In the genomic region with DNA sequence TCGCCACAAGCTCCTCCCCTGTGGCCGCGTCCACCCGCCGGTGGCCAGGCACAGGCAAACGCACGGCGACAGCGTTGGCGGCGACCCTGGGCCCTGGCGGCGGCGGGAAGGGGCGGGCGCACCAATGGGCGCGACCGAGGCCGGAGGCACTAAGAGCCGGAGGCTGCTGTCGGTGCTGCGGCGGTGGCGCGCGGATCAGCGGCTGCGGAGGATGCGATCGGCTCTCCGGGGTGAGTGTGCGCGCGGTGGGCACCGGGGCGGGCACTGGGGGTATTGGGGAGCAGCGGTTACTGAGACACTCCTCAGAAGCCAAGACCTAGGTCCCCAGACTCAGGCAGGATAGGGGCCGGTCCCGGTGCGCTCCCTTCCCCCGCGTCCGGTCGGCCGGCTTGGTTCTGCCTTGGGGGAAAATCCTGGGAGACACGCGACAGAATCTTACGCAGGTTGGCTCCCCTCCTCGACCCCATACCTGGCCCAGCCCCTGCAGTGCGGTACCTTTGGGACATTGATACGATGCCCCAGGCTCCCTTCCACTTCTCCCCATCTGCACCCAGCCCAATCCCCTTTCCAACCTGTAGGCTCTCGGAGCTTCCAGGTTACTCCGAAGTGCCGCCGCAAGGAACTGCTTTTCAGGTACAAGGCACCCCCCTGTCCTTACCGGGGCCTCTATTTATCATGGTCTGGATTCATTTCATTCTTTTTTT, we compare ENCODE assay signal across 8 mouse cellular contexts. TPM values are rescaled to one million over a fixed set of nuclear protein-coding genes. Genes with fewer than 3 reads are reported as not detected.
DNase-seq lines count a peak whose midpoint lies in the region; ATAC-seq lines count a peak whose summit lies in the region.

A gene (plus strand): TSS at position 115 of the 704 bp plus-strand sequence.

- H3K9me3 ChIP-seq in embryonic facial prominence, embryonic 15.5 days (replicated peaks) = no peaks in the 10 kb centered on the region
- H3K9me3 ChIP-seq in hindbrain, embryonic 14.5 days (ENCODE audit: control insufficient read depth, low read length) = no peaks in the 10 kb centered on the region
- H3K9me3 ChIP-seq in limb, embryonic 12.5 days = no peaks in the 10 kb centered on the region

- H3K36me3 ChIP-seq in embryonic facial prominence, embryonic 15.5 days = no peaks in the 10 kb centered on the region
- no peaks in the 10 kb centered on the region for H3K36me3 ChIP-seq in hindbrain, embryonic 14.5 days (replicated peaks; ENCODE audit: control insufficient read depth, insufficient read depth)
- no peaks in the 10 kb centered on the region for H3K36me3 ChIP-seq in limb, embryonic 12.5 days

- H3K9ac ChIP-seq in embryonic facial prominence, embryonic 15.5 days = peak within 1 kb of the TSS; percentile 21; the same call in 1 of the 2 replicates
- H3K9ac ChIP-seq in hindbrain, embryonic 14.5 days = peak within 1 kb of the TSS; percentile 76
- H3K9ac ChIP-seq in limb, embryonic 12.5 days (replicated peaks) = peak within 1 kb of the TSS; percentile 48

- WGBS in embryonic facial prominence, embryonic 15.5 days = 2% methylated on average over 48 of the region's 57 CpGs
- under 1% methylated on average over 52 of the region's 57 CpGs for WGBS in hindbrain, embryonic 14.5 days
- 1% methylated on average over 56 of the region's 57 CpGs for WGBS in limb, embryonic 12.5 days

- peak within 1 kb of the TSS; percentile 99 for H3K4me2 ChIP-seq in embryonic facial prominence, embryonic 15.5 days (replicated peaks)
- H3K4me2 ChIP-seq in hindbrain, embryonic 14.5 days (replicated peaks) = peak within 1 kb of the TSS; percentile 97
- peak within 1 kb of the TSS; percentile 99 for H3K4me2 ChIP-seq in limb, embryonic 12.5 days

- peaks cover 20% of the 10 kb centered on the region for H3K4me1 ChIP-seq in embryonic facial prominence, embryonic 15.5 days
- H3K4me1 ChIP-seq in hindbrain, embryonic 14.5 days (replicated peaks; ENCODE audit: control insufficient read depth, insufficient read depth, low read length) = no peaks in the 10 kb centered on the region; the same call in 1 of the 2 replicates
- H3K4me1 ChIP-seq in limb, embryonic 12.5 days (replicated peaks) = peaks cover 5% of the 10 kb centered on the region

- H3K4me3 ChIP-seq in embryonic facial prominence, embryonic 15.5 days (replicated peaks) = peak within 1 kb of the TSS; percentile 58
- peak within 1 kb of the TSS; percentile 72 for H3K4me3 ChIP-seq in hindbrain, embryonic 14.5 days (replicated peaks; ENCODE audit: low read length)
- H3K4me3 ChIP-seq in limb, embryonic 12.5 days (replicated peaks) = peak within 1 kb of the TSS; percentile 64

- peak; percentile 59 for ATAC-seq in activated CD4-positive, CD25-positive, alpha-beta regulatory T cell, adult 4 months
- peak; percentile 55; the same call in 1 of the 2 replicates for ATAC-seq in embryonic facial prominence, embryonic 15.5 days (ENCODE audit: insufficient number of reproducible peaks, low FRiP score, low TSS enrichment, low read depth)
- peak; percentile 56; the same call in 1 of the 2 replicates for ATAC-seq in hindbrain, embryonic 14.5 days (ENCODE audit: low FRiP score)
- ATAC-seq in limb, embryonic 12.5 days (ENCODE audit: insufficient number of reproducible peaks, insufficient read depth, low FRiP score, low TSS enrichment, low read depth) = 0 out of 2 replicates have a peak, but pooled peaks have one; percentile 46

- peaks cover 27% of the 10 kb centered on the region for H3K27me3 ChIP-seq in embryonic facial prominence, embryonic 15.5 days
- peaks cover 31% of the 10 kb centered on the region for H3K27me3 ChIP-seq in hindbrain, embryonic 14.5 days (ENCODE audit: control insufficient read depth, insufficient read depth, low read length)
- H3K27me3 ChIP-seq in limb, embryonic 12.5 days = peaks cover 56% of the 10 kb centered on the region

- no peak for DNase-seq in layer of hippocampus, adult 18-20 months (ENCODE audit: low spot score in 2 of 2)
- DNase-seq in layer of hippocampus, adult 9-11 months = no peak
- no peak for DNase-seq in hindbrain, embryonic 14.5 days (ENCODE audit: low spot score)
- peak; percentile 34 for DNase-seq in naive thymus-derived CD4-positive, alpha-beta T cell, adult 2 months (ENCODE audit: low read depth)
- DNase-seq in urinary bladder, postnatal 10 days (ENCODE audit: low spot score) = no peak

- no peak within 1 kb of the TSS for H3K27ac ChIP-seq in embryonic facial prominence, embryonic 15.5 days (replicated peaks)
- no peak within 1 kb of the TSS for H3K27ac ChIP-seq in hindbrain, embryonic 14.5 days
- no peak within 1 kb of the TSS for H3K27ac ChIP-seq in limb, embryonic 12.5 days

RNA-seq across cellular contexts. Expression of the gene that starts here (rescaled TPM):
- 100 to 1,000 TPM; 287 to 314 TPM for total RNA-seq in layer of hippocampus, adult 18-20 months (2021)
- 1 to 10 TPM; 1.8 to 1.9 TPM for polyA plus RNA-seq in activated CD4-positive, CD25-positive, alpha-beta regulatory T cell, adult 4 months (2017; shearing (Covaris generic))
- 2.0 and 3.2 TPM in 2 replicates for polyA plus RNA-seq in embryonic facial prominence, embryonic 15.5 days (2015; fragmentation: Nextera tagmentation; extraction: Ambion mirVana)
- polyA plus RNA-seq in hindbrain, embryonic 14.5 days (2014; fragmentation: Nextera tagmentation; extraction: Ambion mirVana) = 66.1 and 76.6 TPM in 2 replicates
- polyA plus RNA-seq in limb, embryonic 12.5 days (2016; fragmentation: Nextera tagmentation; extraction: Ambion mirVana) = 0.66 and 1.4 TPM in 2 replicates

Comparison
In these comparisons a context has a peak if more than half of its experiments do, and no peak if none do; other contexts are left out.
1. RNA of the gene that starts here (polyA plus RNA-seq): 66.1 to 76.6 TPM in hindbrain, embryonic 14.5 days; 2.0 to 3.2 TPM in embryonic facial prominence, embryonic 15.5 days, 1.8 to 1.9 TPM in activated CD4-positive, CD25-positive, alpha-beta regulatory T cell, adult 4 months and 0.66 to 1.4 TPM in limb, embryonic 12.5 days; every median in the first group is over 10 times any median in the second.
2. H3K9ac ChIP-seq: peak in every context shown above with its lines; median percentile 76 in hindbrain, embryonic 14.5 days; 48 in limb, embryonic 12.5 days; 21 in embryonic facial prominence, embryonic 15.5 days.
3. Peak in every context shown above with its lines, with median percentiles within 50 percentile points of each other: ATAC-seq, H3K4me2 ChIP-seq and H3K4me3 ChIP-seq.